Mouse (Mus musculus) neutrophil, adult 65 days (primary cell): ENCODE measurements around the gene Kmt5a. TPM values are rescaled to one million over a fixed set of nuclear protein-coding genes. Genes with fewer than 3 reads are reported as not detected.

Experiments
- total RNA-seq: library from RNA; stranded (reverse); gene quantifications from 2 replicates; pipeline ENCODE4 v1.2.4, GENCODE M21; 2023

Kmt5a gene
- 150 and 176 TPM in 2 replicates for total RNA-seq

GRCm38 (mm10) chr5:124439447-124440093, at the start of gene Kmt5a:
Kmt5a (plus strand) TSS chr5:124439930.

GRCm38 (mm10) chr5:124425412-124426259, 14.1 kb upstream of the Kmt5a start, which contains the start of gene Sbno1:
Sbno1 (minus strand) TSS chr5:124426001.

GRCm38 (mm10) chr5:124482966-124483654, 43.4 kb downstream of the Kmt5a start, which contains the start of gene Snrnp35:
Snrnp35 (plus strand) TSS chr5:124483134.

Other genes with a start within 250 kb of the Kmt5a start
- 1.9 and 2.1 TPM in 2 replicates for gene Pitpnm2, start 190.2 kb upstream of the Kmt5a start, total RNA-seq
- gene Mphosph9, start 112.0 kb upstream of the Kmt5a start, total RNA-seq = 11.6 TPM in 2 replicates
- 2.2 and 3.0 TPM in 2 replicates for gene 2810006K23Rik, start 111.8 kb upstream of the Kmt5a start, total RNA-seq
- gene Cdk2ap1, start 76.8 kb upstream of the Kmt5a start, total RNA-seq = 74.1 and 82.2 TPM in 2 replicates
- gene Sbno1, start 13.9 kb upstream of the Kmt5a start, total RNA-seq = 211 and 313 TPM in 2 replicates
- gene Rilpl2, start 38.4 kb downstream of the Kmt5a start, total RNA-seq = 94.9 and 111 TPM in 2 replicates
- gene Snrnp35, start 43.2 kb downstream of the Kmt5a start, total RNA-seq = 7.9 and 11.7 TPM in 2 replicates
- 0.68 and 1.9 TPM in 2 replicates for gene Rilpl1, start 91.5 kb downstream of the Kmt5a start, total RNA-seq
- 150 and 151 TPM in 2 replicates for gene Tmed2, start 100.8 kb downstream of the Kmt5a start, total RNA-seq
- gene Ddx55, start 112.9 kb downstream of the Kmt5a start, total RNA-seq = 9.6 and 18.9 TPM in 2 replicates
- gene Eif2b1, start 139.2 kb downstream of the Kmt5a start, total RNA-seq = 13.7 and 21.4 TPM in 2 replicates
- 2.6 and 4.6 TPM in 2 replicates for gene Gtf2h3, start 139.2 kb downstream of the Kmt5a start, total RNA-seq
- 26.6 and 35.9 TPM in 2 replicates for gene Atp6v0a2, start 188.6 kb downstream of the Kmt5a start, total RNA-seq